Mouse (Mus musculus) c-Kit-negative CD71-positive TER-119-positive erythroid progenitor cells, embryonic 14.5 days (primary cell): ENCODE measurements at regions not wholly inside any gene's neighbourhood (a gene's known extent, or its start where the extent isn't known, plus 50 kb on each side); places are given as distances from the start of the nearest gene placed in this dataset.
A peak's percentile ranks its signal among the peaks of the same experiment; 100 is the strongest.

Experiments
- DNase-seq: peaks from one replicate; pipeline ENCODE4 v3.0.0-alpha.2; 2013; ENCODE audit warnings: low read depth, low spot score

- DNase-seq: no peak
Measured at GRCm38 (mm10) chr5:112093905-112094571, 158.3 kb downstream of the Cryba4 start.

GRCm38 (mm10) chr5:112098469-112099085 is 153.7 kb downstream of the Cryba4 start:
- DNase-seq: no peak

- no peak for DNase-seq
Measured at GRCm38 (mm10) chr5:112101739-112102590, 150.4 kb downstream of the Cryba4 start.

GRCm38 (mm10) chr5:112110306-112110969 is 141.9 kb downstream of the Cryba4 start:
- no peak for DNase-seq

GRCm38 (mm10) chr5:112120766-112121165 is 131.6 kb downstream of the Cryba4 start:
- DNase-seq: no peak

- DNase-seq: no peak
Measured at GRCm38 (mm10) chr5:112121554-112121953, 130.8 kb downstream of the Cryba4 start.

- no peak for DNase-seq
Measured at GRCm38 (mm10) chr5:112122581-112122980, 129.7 kb downstream of the Cryba4 start.

GRCm38 (mm10) chr5:112127171-112127570 is 125.1 kb downstream of the Cryba4 start:
- no peak for DNase-seq

GRCm38 (mm10) chr5:112132746-112133145 is 119.6 kb downstream of the Cryba4 start:
- DNase-seq: no peak

- DNase-seq: no peak
Measured at GRCm38 (mm10) chr5:112133688-112134573, 118.4 kb downstream of the Cryba4 start.

GRCm38 (mm10) chr5:112136646-112137045 is 115.7 kb downstream of the Cryba4 start:
- no peak for DNase-seq

GRCm38 (mm10) chr5:112138246-112138645 is 114.1 kb downstream of the Cryba4 start:
- no peak for DNase-seq

GRCm38 (mm10) chr5:112142731-112143130 is 109.6 kb downstream of the Cryba4 start:
- DNase-seq: no peak

- no peak for DNase-seq
Measured at GRCm38 (mm10) chr5:112143993-112144621, 108.2 kb downstream of the Cryba4 start.

- no peak for DNase-seq
Measured at GRCm38 (mm10) chr5:112153675-112154085, 98.6 kb downstream of the Cryba4 start.

GRCm38 (mm10) chr5:112154650-112155049 is 97.7 kb downstream of the Cryba4 start:
- no peak for DNase-seq

GRCm38 (mm10) chr5:112155051-112155450 is 97.3 kb downstream of the Cryba4 start:
- DNase-seq: peak; percentile 9

GRCm38 (mm10) chr5:112156005-112156404 is 96.3 kb downstream of the Cryba4 start:
- no peak for DNase-seq

- DNase-seq: no peak
Measured at GRCm38 (mm10) chr5:112166410-112167175, 85.7 kb downstream of the Cryba4 start.

- DNase-seq: no peak
Measured at GRCm38 (mm10) chr5:112167790-112168189, 84.5 kb downstream of the Cryba4 start.
